Mouse (Mus musculus) ES-Bruce4 (cell line): ENCODE data around the gene Tpp1.

Experiments used
- CTCF ChIP-seq: IDR thresholded peaks from one replicate; pipeline ENCODE4 v1.8.1; 2011; ENCODE audit warnings: low read depth, low read length
- EP300 ChIP-seq: IDR thresholded peaks from 2 replicates; pipeline ENCODE4 v1.6.1; 2011; ENCODE audit warnings: low read depth, low read length; ENCODE audit not compliant: insufficient read depth
- POLR2A ChIP-seq: IDR thresholded peaks from one replicate; pipeline ENCODE4 v1.8.1; 2011; ENCODE audit warnings: low read length; ENCODE audit not compliant: insufficient read depth

DNA sequence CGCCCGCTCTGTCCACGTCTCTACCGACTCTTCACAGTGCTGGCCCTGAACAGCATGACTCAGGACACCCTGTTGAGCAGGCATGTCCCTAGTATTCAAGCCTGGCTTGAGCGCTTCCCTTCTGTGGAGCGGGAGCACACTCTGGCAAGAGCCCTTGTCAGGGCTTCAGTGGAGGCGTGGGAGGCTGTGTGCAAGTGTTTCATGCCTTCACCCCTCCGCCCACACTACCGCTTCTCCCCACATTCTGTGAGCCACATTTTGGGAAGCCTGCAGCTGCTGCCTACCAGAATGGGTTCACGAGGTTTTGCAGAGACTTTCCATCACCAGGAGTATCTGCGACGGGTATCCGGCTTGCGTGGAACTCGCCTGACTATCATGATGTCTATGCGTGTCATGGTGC, 48.9 kb downstream of the Tpp1 start:
- TF ChIP-seq EP300 (no peak), POLR2A (no peak), CTCF (no peak)
